16 mouse cellular contexts compared by ENCODE assay signal in genomic region chr8:86825674-86826448, GRCm38 (mm10). TPM values are rescaled to one million over a fixed set of nuclear protein-coding genes. Genes with fewer than 3 reads are reported as not detected.
DNase-seq lines count a peak whose midpoint lies in the region; ATAC-seq and TF ChIP-seq lines count a peak whose summit lies in the region.
"Had no signal": no experiment of that assay in that cellular context is flagged by ENCODE, and none has a peak within 500 bp of the region (broad histone marks: within the 10 kb centered on the region; RNA-seq: fewer than 3 reads in every experiment).

No protein-coding gene starts in this region.

- no peak for ATAC-seq in midbrain, embryonic 11.5 days (ENCODE audit: low FRiP score)
- ATAC-seq in midbrain, embryonic 14.5 days (ENCODE audit: low FRiP score, low TSS enrichment), result no peak

- no peak for DNase-seq in gastrocnemius, adult 2 months
- DNase-seq in gastrocnemius, postnatal 36 days, result no peak
- DNase-seq in midbrain, embryonic 11.5 days (ENCODE audit: low spot score, missing footprints), result peak; percentile 45
- DNase-seq in midbrain, embryonic 14.5 days, result no peak
- DNase-seq in lung, postnatal 10 days, result peak; percentile 21
- no peak for DNase-seq in urinary bladder, postnatal 14 days (ENCODE audit: low spot score)
- DNase-seq in kidney, postnatal 14 days, result no peak
- DNase-seq in urinary bladder, postnatal 4 days (ENCODE audit: low spot score in 2 of 2), result no peak
- DNase-seq: adrenal gland, adult 8-10 months; cerebellum, adult 9-11 months; kidney, postnatal 10 days; right cerebral cortex, postnatal 25 days; thymus, adult 2 months had no signal

- no peak for TF ChIP-seq CTCF in gastrocnemius, adult 2 months (IDR thresholded peaks at IDR 0.05)

- H3K27me3 ChIP-seq in midbrain, embryonic 11.5 days (ENCODE audit: control insufficient read depth, insufficient read depth, low read length), result no peaks in the 10 kb centered on the region
- no peaks in the 10 kb centered on the region for H3K27me3 ChIP-seq in midbrain, embryonic 14.5 days (ENCODE audit: control insufficient read depth, insufficient read depth, low read length)
- H3K27me3 ChIP-seq: forebrain, embryonic 12.5 days had no signal

- no peak overlapping the region for H3K4me3 ChIP-seq in gastrocnemius, adult 2 months
- no peak overlapping the region for H3K4me3 ChIP-seq in midbrain, embryonic 11.5 days (ENCODE audit: low read depth, low read length)
- no peak overlapping the region for H3K4me3 ChIP-seq in midbrain, embryonic 14.5 days (replicated peaks; ENCODE audit: low read depth, low read length)
- H3K4me3 ChIP-seq: forebrain, embryonic 12.5 days; hindbrain, embryonic 10.5 days; limb, embryonic 10.5 days had no signal

- 0 out of 2 replicates have a peak, but pooled peaks cover 4% of the 10 kb centered on the region for H3K4me1 ChIP-seq in midbrain, embryonic 11.5 days (ENCODE audit: control insufficient read depth, insufficient read depth, low read length)
- peaks cover 4% of the 10 kb centered on the region; the same call in 1 of the 2 replicates for H3K4me1 ChIP-seq in midbrain, embryonic 14.5 days (ENCODE audit: control insufficient read depth, insufficient read depth, low read length)

- no peak overlapping the region for H3K9ac ChIP-seq in midbrain, embryonic 11.5 days (ENCODE audit: low read length)
- H3K9ac ChIP-seq in midbrain, embryonic 14.5 days (replicated peaks; ENCODE audit: low read length), result no peak overlapping the region
- H3K9ac ChIP-seq: forebrain, embryonic 12.5 days had no signal

- H3K27ac ChIP-seq in gastrocnemius, adult 2 months, result 0 out of 2 replicates have a peak overlapping the region, but pooled peaks have one; percentile 24
- H3K27ac ChIP-seq in midbrain, embryonic 11.5 days (ENCODE audit: low read depth, low read length), result no peak overlapping the region
- H3K27ac ChIP-seq in midbrain, embryonic 14.5 days (replicated peaks; ENCODE audit: low read depth, low read length), result no peak overlapping the region
- H3K27ac ChIP-seq: forebrain, embryonic 12.5 days; hindbrain, embryonic 10.5 days; limb, embryonic 10.5 days had no signal

- H3K36me3 ChIP-seq in midbrain, embryonic 11.5 days (ENCODE audit: control insufficient read depth, insufficient read depth, low read length), result no peaks in the 10 kb centered on the region
- no peaks in the 10 kb centered on the region for H3K36me3 ChIP-seq in midbrain, embryonic 14.5 days (ENCODE audit: control insufficient read depth, insufficient read depth, low read length)
- H3K36me3 ChIP-seq: forebrain, embryonic 12.5 days; hindbrain, embryonic 10.5 days; limb, embryonic 10.5 days had no signal

- 85% methylated on average over 9 of the region's 9 CpGs for WGBS in midbrain, embryonic 11.5 days
- 85% methylated on average over 9 of the region's 9 CpGs for WGBS in midbrain, embryonic 14.5 days

- H3K4me2 ChIP-seq in midbrain, embryonic 11.5 days, result no peak overlapping the region
- no peak overlapping the region for H3K4me2 ChIP-seq in midbrain, embryonic 14.5 days (ENCODE audit: low read length)
- H3K4me2 ChIP-seq: forebrain, embryonic 12.5 days had no signal

- intact Hi-C loops in gastrocnemius, adult 2 months (cut with DNase I), result no loop called here
- intact Hi-C loops in gastrocnemius, postnatal 36 days (cut with DNase I), result no loop called here

- H3K9me3 ChIP-seq in midbrain, embryonic 11.5 days (ENCODE audit: control insufficient read depth, low read length), result no peaks in the 10 kb centered on the region
- H3K9me3 ChIP-seq in midbrain, embryonic 14.5 days (ENCODE audit: control insufficient read depth, low read length), result no peaks in the 10 kb centered on the region
- H3K9me3 ChIP-seq: forebrain, embryonic 12.5 days; hindbrain, embryonic 10.5 days; limb, embryonic 10.5 days had no signal

RNA-seq across cellular contexts. Expression of gene N4bp1, which starts 59.2 kb away (rescaled TPM):
- total RNA-seq in gastrocnemius, adult 2 months (2021), result 10 to 100 TPM; 16.6 to 18.2 TPM
- total RNA-seq in gastrocnemius, postnatal 36 days (2021), result 10 to 100 TPM; 15.0 to 16.1 TPM
- polyA plus RNA-seq in midbrain, embryonic 11.5 days (2014; fragmentation: Nextera tagmentation; extraction: Ambion mirVana), result 10.2 and 10.8 TPM in 2 replicates
- polyA plus RNA-seq in midbrain, embryonic 14.5 days (2014; fragmentation: Nextera tagmentation; extraction: Ambion mirVana), result 13.6 and 14.6 TPM in 2 replicates

Comparison
In these comparisons a context has a peak if more than half of its experiments do, and no peak if none do; other contexts are left out.
1. DNase-seq: peak in midbrain, embryonic 11.5 days (single experiment) and lung, postnatal 10 days (single experiment); none in gastrocnemius, adult 2 months (single experiment), gastrocnemius, postnatal 36 days (0 of 2), midbrain, embryonic 14.5 days (single experiment), urinary bladder, postnatal 14 days (single experiment), kidney, postnatal 14 days (single experiment) and urinary bladder, postnatal 4 days (0 of 2).